Mouse (Mus musculus) liver, embryonic 14.5 days (tissue): ENCODE data around the gene Xndc1. TPM values are rescaled to one million over a fixed set of nuclear protein-coding genes. Genes with fewer than 3 reads are reported as not detected.

Source experiments
- ATAC-seq: fragments of 200-750 bp; cut with Nextera tagmentation; 2 replicates; pipeline ENCODE4 v1.8.0; 2017; ENCODE audit warnings: moderate number of reproducible peaks, mild to moderate bottlenecking, moderate library complexity; ENCODE audit not compliant: insufficient read depth
- DNase-seq, 3 experiments: peaks; one replicate each; pipeline ENCODE4 v3.0.0-alpha.2; 2012 to 2013; ENCODE audit warnings: low read depth in 3 of 3, low spot score in 3 of 3
- H3K27ac ChIP-seq: fragments of 300-500 bp; sonication (generic); 2 replicates; pipeline ENCODE4 v1.5.1; 2014; ENCODE audit warnings: moderate library complexity, mild to moderate bottlenecking, control low read depth, inconsistent platforms
- H3K27me3 ChIP-seq: fragments of 300-500 bp; sonication (generic); 2 replicates; pipeline ENCODE4 v1.6.1; 2014; ENCODE audit warnings: mild to moderate bottlenecking, low read length, moderate library complexity; ENCODE audit not compliant: control insufficient read depth, insufficient read depth
- H3K36me3 ChIP-seq: fragments of 300-500 bp; sonication (generic); replicated peaks from 2 replicates; pipeline ENCODE4 v1.6.1; 2014; ENCODE audit warnings: low read depth; ENCODE audit not compliant: control insufficient read depth, insufficient read depth
- H3K4me1 ChIP-seq, 2 experiments: fragments of 200-500 bp in 1 of 2; fragments of 300-500 bp in 1 of 2; sonication (generic) in 1 of 2; replicated peaks; 2 replicates each; pipeline ENCODE4 v1.6.1; 2012 to 2014; ENCODE audit warnings: antibody characterized with exemption in 1 of 2, inconsistent platforms in 1 of 2, low read length in 1 of 2; ENCODE audit not compliant: control insufficient read depth in 2 of 2, insufficient read depth in 2 of 2
- H3K4me2 ChIP-seq: fragments of 300-500 bp; sonication (generic); 2 replicates; pipeline ENCODE4 v1.6.1; 2014; ENCODE audit warnings: low read depth, mild to moderate bottlenecking, control low read depth, moderate library complexity
- H3K4me3 ChIP-seq, 2 experiments: fragments of 200-500 bp in 1 of 2; fragments of 300-500 bp in 1 of 2; sonication (generic) in 1 of 2; 2 replicates each; pipeline ENCODE4 v1.5.1; 2012 to 2014; ENCODE audit warnings: low read depth in 2 of 2, low read length in 2 of 2, mild to moderate bottlenecking in 2 of 2, control low read depth in 1 of 2, inconsistent platforms in 1 of 2, moderate library complexity in 1 of 2; ENCODE audit not compliant: insufficient read depth in 1 of 2
- H3K9ac ChIP-seq: fragments of 300-500 bp; sonication (generic); replicated peaks from 2 replicates; pipeline ENCODE4 v1.6.1; 2014; ENCODE audit warnings: mild to moderate bottlenecking, control low read depth, moderate library complexity
- H3K9me3 ChIP-seq: fragments of 300-500 bp; sonication (generic); 2 replicates; pipeline ENCODE4 v1.6.1; 2016; ENCODE audit warnings: low read length, mixed read lengths; ENCODE audit not compliant: control insufficient read depth
- CTCF ChIP-seq: IDR thresholded peaks from 2 replicates; pipeline ENCODE4 v1.5.1; 2016; ENCODE audit warnings: antibody characterized with exemption, low read depth, control low read depth
- EP300 ChIP-seq: IDR thresholded peaks from 2 replicates; pipeline ENCODE4 v1.6.1; 2016; ENCODE audit warnings: antibody characterized with exemption, low read depth
- WGBS: fragments of 180-500 bp; shearing (Covaris S2); extraction: QIAGEN DNeasy Blood & Tissue Kit; methylation state at CpG from one replicate; pipeline ENCODE4 v1.1.7; 2014; ENCODE audit not compliant: insufficient replicate concordance; 5-methylcytosine and 5-hydroxymethylcytosine counted together
- polyA plus RNA-seq, 2 experiments: library from polyadenylated mRNA; depleted of rRNA in 1 of 2; stranded (reverse) in 1 of 2; unstranded in 1 of 2; fragments of >200 nt; fragmentation: Nextera tagmentation in 1 of 2; extraction: Ambion mirVana in 1 of 2; gene quantifications; 2 replicates each; pipeline versions ENCODE4 v1.2.1 to v1.2.3; 2012 to 2014

Xndc1 gene
- polyA plus RNA-seq, 2 experiments, result 5.4 to 16.0 TPM

GRCm38 (mm10) chr7:102109746-102110145 is 44.4 kb downstream of the Xndc1 start:
- ATAC-seq (no peak), DNase-seq (no peak)
- no peak overlapping the region for H3K4me2 ChIP-seq
- H3K4me3 ChIP-seq, result no peak overlapping the region
- WGBS, result 46% methylated on average over 4 of the region's 4 CpGs
- TF ChIP-seq CTCF (no peak), EP300 (no peak)
- no peaks in the 10 kb centered on the region for H3K36me3 ChIP-seq
- H3K9ac ChIP-seq, result no peak overlapping the region
- no peaks in the 10 kb centered on the region for H3K27me3 ChIP-seq
- no peaks in the 10 kb centered on the region for H3K4me1 ChIP-seq
- H3K27ac ChIP-seq, result no peak overlapping the region
- H3K9me3 ChIP-seq, result no peaks in the 10 kb centered on the region

- H3K4me2 ChIP-seq, result no peak overlapping the region
- H3K9ac ChIP-seq, result no peak overlapping the region
- no peaks in the 10 kb centered on the region for H3K4me1 ChIP-seq
- H3K36me3 ChIP-seq, result no peaks in the 10 kb centered on the region
- DNase-seq (no peak), ATAC-seq (no peak)
- H3K27ac ChIP-seq, result no peak overlapping the region
- 70% methylated on average over 45 of the region's 45 CpGs for WGBS
- no peak for TF ChIP-seq CTCF
- TF ChIP-seq EP300, result no peak
- no peak overlapping the region for H3K4me3 ChIP-seq
- H3K27me3 ChIP-seq, result no peaks in the 10 kb centered on the region
- H3K9me3 ChIP-seq, result no peaks in the 10 kb centered on the region
Observed at GRCm38 (mm10) chr7:102113151-102113729, 47.9 kb downstream of the Xndc1 start.

- ATAC-seq (no peak), DNase-seq (no peak)
- no peak within 1 kb of the TSS for H3K27ac ChIP-seq
- H3K9me3 ChIP-seq, result no peaks in the 10 kb centered on the region
- H3K9ac ChIP-seq, result no peak within 1 kb of the TSS
- H3K27me3 ChIP-seq, result no peaks in the 10 kb centered on the region
- no peak within 1 kb of the TSS for H3K4me3 ChIP-seq
- no peaks in the 10 kb centered on the region for H3K4me1 ChIP-seq
- H3K4me2 ChIP-seq, result no peak within 1 kb of the TSS
- TF ChIP-seq CTCF, result no peak
- no peak for TF ChIP-seq EP300
- WGBS, result 40% methylated on average over 7 of the region's 7 CpGs
- peaks cover 18% of the 10 kb centered on the region for H3K36me3 ChIP-seq
Observed at GRCm38 (mm10) chr7:102116579-102117331, 51.4 kb downstream of the Xndc1 start, which contains the start of gene Chrna10. Chrna10 (minus strand) TSS chr7:102116828.

DNA sequence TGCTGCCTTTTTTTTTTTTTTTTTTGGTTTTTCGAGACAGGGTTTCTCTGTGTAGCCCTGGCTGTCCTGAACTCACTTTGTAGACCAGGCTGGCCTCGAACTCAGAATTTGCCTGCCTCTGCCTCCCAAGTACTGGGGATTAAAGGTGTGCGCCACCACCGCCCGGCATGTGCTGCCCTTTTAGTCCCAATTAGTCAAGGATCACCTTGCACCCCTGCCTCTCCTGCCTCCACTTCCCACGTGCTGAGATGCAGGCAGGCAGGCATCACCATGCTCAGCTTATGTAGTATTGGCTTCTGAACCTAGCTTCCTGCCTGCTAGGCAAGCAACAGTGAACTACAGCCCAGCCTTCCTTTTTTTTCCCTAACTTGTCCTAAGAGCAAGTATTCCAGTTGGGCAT is 52.1 kb downstream of the Xndc1 start:
- Histone ChIP-seq H3K36me3 (peaks cover 24% of the 10 kb centered on the region), H3K9me3 (no peaks in the 10 kb centered on the region), H3K4me1 (no peaks in the 10 kb centered on the region), H3K4me3 (no peak overlapping the region), H3K27me3 (no peaks in the 10 kb centered on the region), H3K9ac (no peak overlapping the region), H3K4me2 (no peak overlapping the region), H3K27ac (no peak overlapping the region)
- DNase-seq (no peak), ATAC-seq (no peak)
- WGBS, result 59% methylated on average over 6 of the region's 6 CpGs
- TF ChIP-seq CTCF (no peak), EP300 (no peak)

DNA sequence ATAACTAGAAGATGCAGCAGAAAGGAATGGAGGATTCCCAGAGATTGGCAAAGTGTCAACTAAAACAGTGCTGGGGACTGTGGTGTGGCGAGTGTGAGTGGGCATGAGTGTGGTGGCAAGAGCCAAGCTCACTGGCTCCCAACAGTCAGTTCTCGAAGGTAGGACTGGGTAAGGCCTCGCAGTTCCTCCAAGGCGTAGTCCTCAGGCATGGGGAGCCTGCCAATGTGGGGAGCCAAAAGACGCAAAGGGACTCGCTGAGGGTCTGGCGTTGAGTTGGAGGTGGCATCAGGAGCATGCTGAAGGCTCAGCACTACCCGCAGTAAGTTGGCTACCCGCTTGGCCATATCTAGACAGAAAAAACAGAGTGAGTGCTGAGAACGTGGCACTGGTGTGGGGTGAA is 55.0 kb downstream of the Xndc1 start:
- no peak overlapping the region for H3K27ac ChIP-seq
- no peaks in the 10 kb centered on the region for H3K27me3 ChIP-seq
- no peak for TF ChIP-seq EP300
- ATAC-seq, result no peak
- H3K36me3 ChIP-seq, result peaks cover 54% of the 10 kb centered on the region
- H3K9ac ChIP-seq, result no peak overlapping the region
- DNase-seq, result no peak
- H3K4me1 ChIP-seq, result no peaks in the 10 kb centered on the region
- H3K9me3 ChIP-seq, result no peaks in the 10 kb centered on the region
- no peak overlapping the region for H3K4me2 ChIP-seq
- WGBS, result 85% methylated on average over 10 of the region's 10 CpGs
- no peak overlapping the region for H3K4me3 ChIP-seq
